Mouse (Mus musculus) brain, adult 10 weeks (tissue): ENCODE data around the gene Cyp2b23. TPM values are rescaled to one million over a fixed set of nuclear protein-coding genes. Genes with fewer than 3 reads are reported as not detected.

Experiments used
- polyA plus RNA-seq: library from polyadenylated mRNA; stranded (reverse); fragments of 350-450 nt; fragmentation: Illumina TruSeq; extraction: RNeasy Lipid Tissue Mini Kit (QIAGEN cat#74804); gene quantifications from one replicate; pipeline ENCODE4 v1.2.3, GENCODE M21; 2015; ENCODE audit warnings: low read depth, low replicate concordance

Cyp2b23 gene
- not detected for polyA plus RNA-seq

GRCm38 (mm10) chr7:26686337-26686736 is at the start of gene Cyp2b23:
Gene Cyp2b23 (minus strand): TSS chr7:26686437.

GRCm38 (mm10) chr7:26618364-26618763 is 67.9 kb downstream of the Cyp2b23 start, which contains the start of gene Vmn1r185:
Gene Vmn1r185 (minus strand): TSS chr7:26618464.

Other genes starting within 250 kb of the Cyp2b23 start
- gene Nlrp9a, start 151.4 kb downstream of the Cyp2b23 start, polyA plus RNA-seq = not detected
- not detected for gene Vmn1r185, start 68.0 kb downstream of the Cyp2b23 start, polyA plus RNA-seq
- gene Cyp2b19, start 70.7 kb upstream of the Cyp2b23 start, polyA plus RNA-seq = not detected
- gene Cyp2g1, start 122.5 kb upstream of the Cyp2b23 start, polyA plus RNA-seq = not detected
- 0.48 TPM for gene Cyp2a5, start 148.9 kb upstream of the Cyp2b23 start, polyA plus RNA-seq